ENCODE assay signal across 21 mouse cellular contexts in the genomic region with DNA sequence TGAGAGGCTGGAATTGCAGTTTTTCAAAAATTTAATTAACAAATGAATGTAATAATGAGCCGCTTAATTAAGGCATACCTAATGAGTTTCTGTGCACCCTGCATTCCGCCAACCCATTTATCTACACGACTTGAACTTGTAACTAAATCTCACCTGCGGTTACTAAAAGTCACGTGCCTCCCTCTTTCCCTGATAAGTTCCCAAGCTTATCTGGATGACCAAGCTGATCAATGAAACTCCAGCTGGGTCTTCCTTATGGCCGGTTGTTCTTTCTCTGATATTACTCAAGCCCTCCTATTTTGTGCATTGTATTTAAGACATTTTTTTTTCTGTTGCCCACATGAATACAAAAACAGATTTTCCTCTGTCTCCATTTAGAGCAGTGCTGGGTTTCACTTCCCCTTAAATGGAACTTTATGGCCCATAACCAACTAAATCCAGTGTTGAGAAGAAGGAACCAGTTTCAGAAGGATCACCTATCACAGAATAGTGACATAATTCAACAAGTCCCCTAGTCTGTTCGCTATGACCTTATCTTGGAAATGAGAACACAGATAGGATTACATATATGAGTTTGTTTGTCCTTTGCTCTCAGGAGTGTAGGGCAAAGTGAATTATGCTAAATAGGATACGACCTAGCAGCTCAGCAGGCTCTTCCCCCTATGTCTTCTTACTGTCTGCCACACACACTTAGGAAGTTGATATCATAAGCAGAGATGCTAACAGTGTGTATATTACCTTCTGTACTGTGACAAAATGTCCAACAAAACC. TPM values are rescaled to one million over a fixed set of nuclear protein-coding genes. Genes with fewer than 3 reads are reported as not detected.
DNase-seq lines count a peak whose midpoint lies in the region; ATAC-seq and TF ChIP-seq lines count a peak whose summit lies in the region.
"Had no signal": no experiment of that assay in that cellular context is flagged by ENCODE, and none has a peak within 500 bp of the region (broad histone marks: within the 10 kb centered on the region; RNA-seq: fewer than 3 reads in every experiment).

No protein-coding gene starts in this region.

- 66% methylated on average over 8 of the region's 8 CpGs for WGBS in heart, adult 2 months
- 63% methylated on average over 8 of the region's 8 CpGs for WGBS in lung, postnatal 0 days
- WGBS in intestine, postnatal 0 days, result 39% methylated on average over 8 of the region's 8 CpGs

- no peaks in the 10 kb centered on the region for H3K4me1 ChIP-seq in heart, adult 2 months (ENCODE audit: control insufficient read depth, insufficient read depth, low read length)
- H3K4me1 ChIP-seq in lung, postnatal 0 days (ENCODE audit: insufficient read depth, low read depth, low read length), result no peaks in the 10 kb centered on the region
- no peaks in the 10 kb centered on the region for H3K4me1 ChIP-seq in intestine, postnatal 0 days (replicated peaks; ENCODE audit: control insufficient read depth, insufficient read depth, low read length)
- H3K4me1 ChIP-seq: embryonic facial prominence, embryonic 12.5 days; forebrain, embryonic 13.5 days; heart, embryonic 12.5 days; hindbrain, embryonic 15.5 days; limb, embryonic 13.5 days had no signal

- no peak overlapping the region for H3K4me2 ChIP-seq in lung, postnatal 0 days (replicated peaks; ENCODE audit: low read depth, low read length)
- no peak overlapping the region for H3K4me2 ChIP-seq in intestine, postnatal 0 days (replicated peaks; ENCODE audit: low read depth)
- H3K4me2 ChIP-seq: embryonic facial prominence, embryonic 12.5 days; forebrain, embryonic 13.5 days; heart, embryonic 12.5 days; hindbrain, embryonic 15.5 days; limb, embryonic 13.5 days had no signal

- H3K9me3 ChIP-seq in lung, postnatal 0 days (ENCODE audit: low read length), result no peaks in the 10 kb centered on the region
- no peaks in the 10 kb centered on the region for H3K9me3 ChIP-seq in intestine, postnatal 0 days (ENCODE audit: control insufficient read depth)
- H3K9me3 ChIP-seq: embryonic facial prominence, embryonic 12.5 days; forebrain, embryonic 13.5 days; heart, embryonic 12.5 days; hindbrain, embryonic 15.5 days; limb, embryonic 13.5 days had no signal

- TF ChIP-seq EP300 in heart, adult 2 months (IDR thresholded peaks at IDR 0.05; ENCODE audit: insufficient read depth, low read depth, low read length), result no peak
- no peak for TF ChIP-seq EP300 in lung, postnatal 0 days (IDR thresholded peaks at IDR 0.05)

- no peak overlapping the region for H3K9ac ChIP-seq in heart, adult 2 months (ENCODE audit: low read depth, low read length)
- no peak overlapping the region for H3K9ac ChIP-seq in lung, postnatal 0 days (replicated peaks; ENCODE audit: low read depth)
- no peak overlapping the region for H3K9ac ChIP-seq in intestine, postnatal 0 days (ENCODE audit: low read depth, low read length)
- H3K9ac ChIP-seq: embryonic facial prominence, embryonic 12.5 days; forebrain, embryonic 13.5 days; heart, embryonic 12.5 days; hindbrain, embryonic 15.5 days; limb, embryonic 13.5 days had no signal

- H3K79me2 ChIP-seq in heart, adult 2 months (replicated peaks; ENCODE audit: control insufficient read depth, insufficient read depth, low read length), result no peaks in the 10 kb centered on the region

- intact Hi-C loops in heart, adult 2 months (cut with DNase I), result no loop called here

- DNase-seq in heart, adult 8-10 months (ENCODE audit: low spot score), result peak; percentile 24
- DNase-seq in heart, adult 2 months, result no peak
- DNase-seq in lung, postnatal 0 days (ENCODE audit: low spot score), result peak; percentile 28
- DNase-seq in lung, postnatal 4 days, result no peak
- DNase-seq in left cerebral cortex, adult 8-10 months (ENCODE audit: low spot score in 2 of 2), result no peak
- DNase-seq in spleen, adult 18-20 months, result no peak
- DNase-seq in cerebellum, adult 11 months, result no peak
- DNase-seq: cerebellum, adult 9-10 months; heart, postnatal 14 days; kidney, adult 18-20 months; lung, postnatal 14 days; retina, postnatal 1 day; right cerebral cortex, postnatal 4 days had no signal

- no peak for TF ChIP-seq POLR2A in heart, adult 2 months (IDR thresholded peaks at IDR 0.05; ENCODE audit: insufficient read depth, low read depth, low read length)

- ATAC-seq in lung, postnatal 0 days, result no peak
- peak; percentile 66 for ATAC-seq in intestine, postnatal 0 days
- ATAC-seq: forebrain, embryonic 13.5 days had no signal

- H3K4me3 ChIP-seq in heart, adult 2 months, result no peak overlapping the region
- no peak overlapping the region for H3K4me3 ChIP-seq in lung, postnatal 0 days (ENCODE audit: low read depth, low read length)
- no peak overlapping the region for H3K4me3 ChIP-seq in intestine, postnatal 0 days (ENCODE audit: low read depth, low read length)
- H3K4me3 ChIP-seq: embryonic facial prominence, embryonic 12.5 days; erythroblast, embryonic 14.5 days; forebrain, embryonic 13.5 days; heart, embryonic 12.5 days; hindbrain, embryonic 15.5 days; limb, embryonic 13.5 days had no signal

- no peak overlapping the region for H3K27ac ChIP-seq in heart, adult 2 months
- no peak overlapping the region for H3K27ac ChIP-seq in lung, postnatal 0 days (ENCODE audit: low read length)
- no peak overlapping the region for H3K27ac ChIP-seq in intestine, postnatal 0 days (ENCODE audit: low read depth, low read length)
- H3K27ac ChIP-seq: embryonic facial prominence, embryonic 12.5 days; forebrain, embryonic 13.5 days; hindbrain, embryonic 15.5 days; limb, embryonic 13.5 days had no signal

- no peaks in the 10 kb centered on the region for H3K36me3 ChIP-seq in heart, adult 2 months (ENCODE audit: control insufficient read depth, insufficient read depth, low read length)
- no peaks in the 10 kb centered on the region for H3K36me3 ChIP-seq in lung, postnatal 0 days (ENCODE audit: insufficient read depth, low read length)
- no peaks in the 10 kb centered on the region for H3K36me3 ChIP-seq in intestine, postnatal 0 days (ENCODE audit: control insufficient read depth, insufficient read depth)
- H3K36me3 ChIP-seq: embryonic facial prominence, embryonic 12.5 days; heart, embryonic 12.5 days; hindbrain, embryonic 15.5 days; limb, embryonic 13.5 days had no signal

- H3K27me3 ChIP-seq in heart, adult 2 months (ENCODE audit: control insufficient read depth, insufficient read depth, low read length), result no peaks in the 10 kb centered on the region
- H3K27me3 ChIP-seq in lung, postnatal 0 days (replicated peaks; ENCODE audit: insufficient read depth, low read length), result no peaks in the 10 kb centered on the region
- no peaks in the 10 kb centered on the region for H3K27me3 ChIP-seq in intestine, postnatal 0 days (replicated peaks; ENCODE audit: control insufficient read depth, insufficient read depth, low read length)
- H3K27me3 ChIP-seq: embryonic facial prominence, embryonic 12.5 days; forebrain, embryonic 13.5 days; hindbrain, embryonic 15.5 days; limb, embryonic 13.5 days had no signal

- no peak for TF ChIP-seq CTCF in heart, adult 2 months (IDR thresholded peaks at IDR 0.05)
- no peak for TF ChIP-seq CTCF in lung, postnatal 0 days (IDR thresholded peaks at IDR 0.05)
- TF ChIP-seq CTCF in intestine, postnatal 0 days (IDR thresholded peaks at IDR 0.05; ENCODE audit: low read depth), result no peak

RNA-seq across cellular contexts. Expression of a gene that starts 18.2 kb away (rescaled TPM):
- total RNA-seq in heart, adult 8-10 months (2022), result 10 to 100 TPM; 28.3 to 36.0 (median 32.0) TPM
- total RNA-seq in heart, adult 2 months (2021), result 10 to 100 TPM; 29.2 to 31.6 TPM
- 31.0 and 32.3 TPM in 2 replicates for polyA plus RNA-seq in heart, adult 2 months (2012; rRNA removed)
- 9.9 and 10.6 TPM in 2 replicates for polyA plus RNA-seq in lung, postnatal 0 days (2015; fragmentation: Nextera tagmentation; extraction: Ambion mirVana)
- polyA plus RNA-seq in intestine, postnatal 0 days (2015; fragmentation: Nextera tagmentation; extraction: Ambion mirVana), result 24.6 and 26.8 TPM in 2 replicates
- total RNA-seq in left cerebral cortex, adult 8-10 months (2022), result 10 to 100 TPM; 60.9 to 76.9 (median 70.3) TPM

RNA-seq across cellular contexts. Expression of a gene that starts 56.6 kb away (rescaled TPM):
- under 1 TPM in 1 of 4 experiments, not detected in 3; 0.17 TPM for total RNA-seq in heart, adult 8-10 months (2022)
- total RNA-seq in heart, adult 2 months (2021), result under 1 TPM; 0.23 to 0.41 TPM
- polyA plus RNA-seq in heart, adult 2 months (2012; rRNA removed), result 0.03 and 0.35 TPM in 2 replicates
- 0.76 and 0.84 TPM in 2 replicates for polyA plus RNA-seq in lung, postnatal 0 days (2015; fragmentation: Nextera tagmentation; extraction: Ambion mirVana)
- 2.9 and 3.6 TPM in 2 replicates for polyA plus RNA-seq in intestine, postnatal 0 days (2015; fragmentation: Nextera tagmentation; extraction: Ambion mirVana)
- under 1 TPM in 2 of 4 experiments, not detected in 2; 0.34 to 0.81 TPM for total RNA-seq in left cerebral cortex, adult 8-10 months (2022)
- total RNA-seq: gastrocnemius, postnatal 25 days had no signal
- polyA plus RNA-seq: erythroblast, embryonic 14.5 days; heart, embryonic 12.5 days had no signal

Comparison
In these comparisons a context has a peak if more than half of its experiments do, and no peak if none do; other contexts are left out.
1. DNase-seq: peak in heart, adult 8-10 months (single experiment) and lung, postnatal 0 days (single experiment); none in heart, adult 2 months (0 of 2), lung, postnatal 4 days (0 of 2), left cerebral cortex, adult 8-10 months (0 of 2), spleen, adult 18-20 months (0 of 2) and cerebellum, adult 11 months (single experiment).